Mouse (Mus musculus) gastrocnemius, postnatal 14 days (tissue): ENCODE measurements around the gene Dph1. TPM values are rescaled to one million over a fixed set of nuclear protein-coding genes. Genes with fewer than 3 reads are reported as not detected.
A peak's percentile ranks its signal among the peaks of the same experiment; 100 is the strongest.

Experiments
- DNase-seq: peaks from one replicate; pipeline ENCODE4 v3.0.0; 2021; ENCODE audit warnings: mixed read lengths
- intact Hi-C: fragments of 180-260 bp; cut with DNase I; formaldehyde crosslinking; loops from one replicate; pipeline ENCODE4 v1.15.1; 2025; ENCODE audit warnings: low total_unique reads
- total RNA-seq, 2 experiments: library from RNA; stranded (reverse); gene quantifications; 2 replicates each; pipeline ENCODE4 v1.2.3; 2021

The Dph1 gene
- total RNA-seq, 2 experiments from 2014 or later, result 6.6 to 6.9 TPM

GRCm38 (mm10) chr11:75165441-75166192 lies 25.4 kb downstream of the Dph1 start:
- intact Hi-C loops, result loop anchor here (2.0 kb wide), 1 partner anchor 185 kb away; no protein-coding TSS in a partner anchor
- peak; percentile 84 for DNase-seq

DNA sequence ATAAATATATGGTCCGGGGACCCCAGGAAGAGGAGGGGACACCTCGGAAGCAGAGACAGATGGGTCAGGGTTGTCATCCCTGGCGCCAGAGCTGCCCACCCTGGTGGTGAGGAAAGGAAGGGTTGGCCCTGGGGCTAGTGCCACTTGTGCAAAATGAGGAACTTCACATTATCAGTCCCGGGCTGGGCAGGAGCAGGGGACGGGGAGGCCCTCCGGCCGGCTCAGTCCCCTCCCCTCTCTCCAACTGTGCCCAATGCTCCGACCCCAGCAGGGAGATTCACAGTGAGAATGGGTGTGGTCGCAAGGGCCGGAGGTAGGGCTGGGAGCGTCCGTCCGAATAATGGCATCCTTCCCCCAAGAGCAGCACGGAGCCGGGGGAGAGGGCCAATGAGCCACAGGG lies 26.3 kb downstream of the Dph1 start:
- intact Hi-C loops, result no loop called here
- no peak for DNase-seq

- intact Hi-C loops, result no loop called here
Measured at GRCm38 (mm10) chr11:75164051-75164450, 27.0 kb downstream of the Dph1 start.

GRCm38 (mm10) chr11:75163379-75163778 lies 27.7 kb downstream of the Dph1 start:
- peak; percentile 4 for DNase-seq
- intact Hi-C loops, result no loop called here

More at GRCm38 (mm10) chr11:75164051-75164450, 27.0 kb downstream of the Dph1 start:
- no peak for DNase-seq

GRCm38 (mm10) chr11:75162591-75163080 lies 28.4 kb downstream of the Dph1 start:
- intact Hi-C loops, result no loop called here
- peak; percentile 3 for DNase-seq

DNA sequence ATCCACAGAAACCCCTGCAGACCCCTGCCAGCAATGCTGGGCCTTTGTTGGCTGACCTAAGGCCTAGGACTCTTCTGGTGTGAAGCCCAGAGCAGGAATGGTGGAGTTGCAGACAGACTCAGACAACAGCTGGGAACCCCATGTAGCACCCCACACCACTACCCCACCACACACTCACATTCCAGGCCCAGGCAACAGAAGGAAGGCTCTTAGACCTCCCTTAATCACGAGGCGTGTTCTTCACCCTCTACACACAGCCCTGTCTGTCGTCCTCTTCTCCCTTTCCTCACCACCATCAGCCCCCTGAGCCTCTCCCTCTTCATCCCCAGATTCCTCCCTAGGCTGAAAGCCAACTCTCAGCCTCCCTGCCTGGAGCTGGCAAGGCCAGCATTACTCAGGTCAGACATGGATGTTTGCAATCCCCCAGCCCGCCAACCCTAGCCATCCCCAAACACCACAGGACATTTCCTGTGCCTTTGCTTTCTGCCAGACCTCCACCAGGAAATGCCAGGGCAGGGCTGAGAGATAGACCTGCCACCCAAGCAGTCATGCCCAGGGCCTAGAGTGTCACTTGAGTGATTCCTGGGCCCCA lies 29.5 kb downstream of the Dph1 start:
- intact Hi-C loops, result no loop called here
- peak; percentile 7 for DNase-seq

DNA sequence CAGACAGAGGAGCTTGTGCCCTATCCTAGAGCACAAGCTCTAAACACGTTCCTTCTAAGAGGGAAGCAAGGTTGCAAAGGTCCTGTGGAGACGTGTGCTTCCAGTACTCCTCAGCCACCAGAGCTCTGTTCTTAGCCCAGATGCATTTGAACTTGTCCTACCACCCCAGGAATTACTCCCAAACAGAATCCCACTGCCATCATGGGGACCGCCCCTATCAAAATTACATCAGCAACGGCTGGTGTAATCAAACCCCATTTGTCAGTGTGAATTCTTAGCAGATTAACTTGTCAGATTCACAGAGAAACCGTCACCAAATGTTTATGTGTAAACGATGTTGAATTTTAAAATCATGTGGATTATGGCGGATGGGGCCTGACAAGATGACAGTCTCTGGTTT lies 30.1 kb downstream of the Dph1 start:
- DNase-seq, result no peak
- intact Hi-C loops, result no loop called here

GRCm38 (mm10) chr11:75159564-75159963 lies 31.5 kb downstream of the Dph1 start:
- DNase-seq, result no peak
- intact Hi-C loops, result no loop called here

- DNase-seq, result no peak
- intact Hi-C loops, result no loop called here
Measured at GRCm38 (mm10) chr11:75158432-75158831, 32.6 kb downstream of the Dph1 start.

DNA sequence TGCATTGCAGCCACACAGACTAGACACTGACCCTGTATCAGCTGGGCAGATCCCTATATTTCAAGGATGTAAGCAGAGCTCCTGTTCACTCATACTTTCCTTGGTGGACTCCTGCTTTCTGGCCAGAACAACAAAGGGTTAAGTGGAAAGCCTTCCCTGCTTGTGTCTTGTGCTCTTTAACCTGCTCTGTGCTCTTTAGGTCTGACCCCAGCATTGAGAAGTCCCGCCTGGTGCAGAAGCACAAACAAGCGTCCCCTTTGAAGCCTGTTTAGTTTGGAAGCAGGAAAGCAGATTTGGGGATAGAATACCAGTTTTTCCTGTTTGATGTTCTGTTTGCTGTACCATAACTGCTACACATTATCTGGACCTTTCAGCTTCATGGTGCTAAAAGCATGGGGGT lies 33.1 kb downstream of the Dph1 start:
- intact Hi-C loops, result no loop called here
- DNase-seq, result no peak

- no peak for DNase-seq
- intact Hi-C loops, result no loop called here
Measured at GRCm38 (mm10) chr11:75157037-75157436, 34.0 kb downstream of the Dph1 start.

DNA sequence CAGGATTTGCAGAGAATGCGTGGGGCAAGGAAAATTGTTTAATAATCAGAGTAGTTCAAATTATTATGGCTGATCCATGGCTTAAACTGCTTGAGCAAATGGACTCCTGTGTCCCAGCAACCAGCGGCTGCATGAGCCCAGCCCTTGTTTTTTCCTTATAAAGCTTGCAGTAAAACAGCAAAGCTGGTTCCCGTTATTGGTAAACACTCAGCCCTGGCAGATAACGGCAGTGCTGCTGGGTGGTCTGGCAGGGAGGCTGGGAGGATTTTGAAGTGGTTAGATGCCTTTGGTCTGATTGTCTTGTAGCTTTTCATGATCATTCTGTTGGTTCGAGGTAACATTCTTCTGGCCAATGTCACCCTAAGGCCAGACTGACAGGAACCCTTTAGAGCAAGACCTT lies 34.6 kb downstream of the Dph1 start:
- no peak for DNase-seq
- intact Hi-C loops, result no loop called here

GRCm38 (mm10) chr11:75155985-75156384 lies 35.1 kb downstream of the Dph1 start:
- intact Hi-C loops, result no loop called here
- no peak for DNase-seq

GRCm38 (mm10) chr11:75154053-75154585 lies 36.9 kb downstream of the Dph1 start:
- intact Hi-C loops, result no loop called here
- DNase-seq, result no peak

DNA sequence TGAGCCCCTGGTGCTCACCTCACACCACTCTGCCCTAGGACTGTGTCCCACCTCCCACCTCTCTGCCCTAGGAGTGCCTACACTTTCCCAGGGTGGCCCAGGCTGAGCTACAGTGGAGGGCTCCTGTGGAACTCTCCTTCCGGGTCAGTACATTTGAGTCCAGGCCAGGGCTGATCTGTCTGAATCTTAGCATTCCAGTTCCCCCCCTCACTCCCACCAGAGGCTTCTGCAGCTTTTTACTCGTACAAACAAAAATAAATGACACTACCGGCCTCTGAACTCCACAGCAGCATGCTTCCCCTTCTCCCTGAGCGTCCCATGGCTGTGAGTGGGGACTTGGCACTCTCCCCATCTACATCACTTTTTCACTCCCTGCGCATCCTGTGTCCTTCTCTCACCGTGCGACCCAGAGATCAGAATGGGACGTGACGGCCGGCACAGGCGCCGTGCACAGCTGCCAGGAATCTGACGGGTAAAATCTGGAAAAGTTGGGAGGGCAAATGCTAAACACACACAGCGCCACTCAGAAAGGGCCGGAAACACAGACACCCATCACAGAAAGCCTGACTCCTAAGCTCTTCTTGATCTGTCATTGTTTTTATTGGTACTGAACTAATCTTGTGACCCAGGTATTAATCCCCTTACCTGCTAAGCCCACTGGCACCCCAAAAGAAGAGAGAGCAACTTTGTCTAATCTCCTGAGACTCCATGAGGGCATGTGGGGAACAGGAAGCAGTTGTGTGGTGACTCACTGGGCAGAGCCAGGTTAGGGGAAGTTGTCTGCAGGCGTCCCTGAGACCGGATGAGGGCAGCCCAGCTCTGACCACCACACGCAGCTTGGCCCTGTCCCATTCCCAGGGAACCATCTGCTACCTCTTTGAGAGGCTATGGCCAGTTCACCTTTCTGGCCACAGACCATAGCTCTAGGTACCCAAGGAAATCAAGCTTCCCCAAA lies 38.2 kb downstream of the Dph1 start:
- intact Hi-C loops, result no loop called here
- no peak for DNase-seq

DNA sequence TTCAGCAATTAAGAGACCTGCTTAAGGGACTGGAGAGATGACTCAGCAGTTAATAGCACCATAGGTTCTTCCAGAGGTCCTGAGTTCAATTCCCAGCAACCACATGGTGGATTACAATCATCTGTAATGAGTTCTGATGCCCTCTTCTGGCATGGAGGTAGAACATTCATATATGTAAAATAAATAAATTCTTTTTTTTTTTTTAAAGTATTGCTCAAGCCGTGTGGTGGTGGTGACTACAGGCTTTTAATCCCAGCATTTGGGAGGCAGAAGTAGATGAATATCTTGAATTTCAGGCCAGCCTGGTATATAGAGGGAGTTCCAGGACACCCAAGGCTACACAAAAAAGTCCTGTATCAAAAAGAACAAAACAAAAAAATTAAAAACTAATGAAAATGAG lies 40.7 kb downstream of the Dph1 start:
- no peak for DNase-seq
- intact Hi-C loops, result no loop called here

GRCm38 (mm10) chr11:75148332-75149035 lies 42.6 kb downstream of the Dph1 start:
- intact Hi-C loops, result no loop called here
- DNase-seq, result no peak

- intact Hi-C loops, result no loop called here
- peak; percentile 58 for DNase-seq
Measured at GRCm38 (mm10) chr11:75147846-75148168, 43.2 kb downstream of the Dph1 start.

DNA sequence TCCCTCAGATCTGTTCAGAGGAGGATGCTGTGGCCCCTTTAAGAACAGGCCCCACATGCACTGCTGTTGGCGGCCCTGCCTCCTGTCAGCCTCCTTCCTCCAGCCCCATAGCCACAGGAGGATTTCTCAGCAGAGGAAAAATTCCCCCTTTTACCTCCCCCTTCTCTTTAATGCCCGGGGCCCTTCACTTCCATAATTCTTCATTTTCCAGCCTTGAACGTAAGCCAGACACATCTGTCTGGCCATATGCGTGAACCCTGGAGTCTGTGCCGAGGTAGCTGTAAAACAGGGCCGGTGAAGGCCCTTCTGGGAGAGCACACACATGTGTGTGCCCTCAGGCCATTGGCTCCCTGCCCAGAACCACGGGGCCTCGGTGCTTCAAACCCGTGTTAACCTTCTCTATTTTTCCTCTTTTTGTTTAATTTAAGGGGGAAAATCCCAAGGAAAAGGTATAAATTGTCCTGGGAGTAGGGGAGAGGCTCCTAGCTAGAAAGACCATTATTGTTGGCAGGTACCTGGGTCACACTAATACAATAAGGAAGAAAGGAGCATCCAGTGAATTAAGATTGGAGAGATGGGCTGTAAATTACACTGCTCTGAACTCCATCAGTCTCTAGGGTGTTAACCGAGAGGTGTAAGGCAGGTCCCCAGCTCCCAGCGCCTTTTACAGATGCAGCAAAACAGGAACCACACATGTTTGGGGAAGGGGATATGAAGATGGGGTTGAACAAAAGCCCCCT lies 43.8 kb downstream of the Dph1 start:
- intact Hi-C loops, result no loop called here
- DNase-seq, result peak; percentile 33
